Mouse (Mus musculus): ENCODE results near the gene Sec14l4. TPM values are rescaled to one million over a fixed set of nuclear protein-coding genes. Genes with fewer than 3 reads are reported as not detected.

Gene Sec14l4
- polyA plus RNA-seq, 1 experiment from 2014 or later: not detected

- Histone ChIP-seq H3K4me1 (replicated peaks) (peaks cover 35% of the 10 kb centered on the region), H3K36me3 (peaks cover 28% of the 10 kb centered on the region), H3K27ac (peak within 1 kb of the TSS; percentile 94), H3K9me3 (no peaks in the 10 kb centered on the region), H3K4me3 (peak within 1 kb of the TSS; percentile 70), H3K27me3 (ENCODE audit: insufficient read depth, poor library complexity, severe bottlenecking) (no peaks in the 10 kb centered on the region)
- peak; percentile 60 for DNase-seq (ENCODE audit: low spot score)
- 8% methylated on average over 34 of the region's 34 CpGs for WGBS
These were observed 64.2 kb downstream of the Sec14l4 start, which contains the start of gene Mtfp1 for GRCm38 (mm10) chr11:4095171-4096053. Gene Mtfp1, minus strand, starts transcription at chr11:4095445.

DNA sequence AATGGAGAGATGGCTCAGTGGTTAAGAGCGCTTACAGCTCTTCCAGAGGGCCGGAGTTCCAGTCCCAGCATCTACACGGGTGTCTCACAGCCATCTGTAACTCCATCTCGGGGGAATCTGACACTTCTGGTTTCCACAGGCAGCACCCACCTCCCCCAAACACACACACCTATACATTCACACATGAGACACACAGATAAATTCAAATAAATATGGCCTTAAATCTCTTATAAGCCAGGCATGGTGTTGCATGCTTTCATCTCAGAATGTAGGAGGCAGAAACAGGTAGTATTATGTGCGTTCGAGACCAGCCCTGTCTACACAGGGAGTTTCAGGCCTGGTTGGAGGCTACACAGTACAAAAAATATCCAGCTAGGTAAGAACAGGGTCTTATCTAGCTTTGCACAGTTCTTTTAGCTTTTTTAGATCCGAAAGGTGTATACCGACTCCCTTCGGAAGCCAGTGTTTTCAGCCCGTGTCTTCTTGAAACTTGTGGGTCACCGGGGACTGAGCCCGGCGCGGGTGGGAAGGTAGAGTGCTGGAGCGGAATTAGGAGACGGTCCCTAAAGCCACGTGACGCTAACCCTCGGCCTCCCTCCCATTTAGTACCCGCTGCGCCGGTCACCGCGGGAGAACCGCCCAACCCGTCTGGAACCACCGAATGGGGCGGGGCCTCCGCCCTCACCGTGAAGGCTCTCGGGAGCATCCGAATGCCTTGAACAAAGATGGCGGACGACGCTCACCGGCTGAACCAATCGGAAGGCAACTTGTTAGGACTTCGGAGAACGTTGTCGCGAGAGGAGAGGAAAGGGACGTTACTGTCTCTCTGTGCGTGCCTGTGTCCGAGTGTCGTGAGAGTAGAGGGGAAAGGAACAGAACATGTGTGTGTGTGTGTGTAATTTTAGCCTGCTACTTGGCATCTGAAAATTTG is 65.1 kb downstream of the Sec14l4 start:
- Histone ChIP-seq H3K36me3 (peaks cover 20% of the 10 kb centered on the region), H3K27ac (peak overlapping the region; percentile 94), H3K4me1 (replicated peaks) (peaks cover 35% of the 10 kb centered on the region), H3K9me3 (no peaks in the 10 kb centered on the region), H3K27me3 (ENCODE audit: insufficient read depth, poor library complexity, severe bottlenecking) (no peaks in the 10 kb centered on the region), H3K4me3 (peak overlapping the region; percentile 70)
- peak; percentile 98 for DNase-seq (ENCODE audit: low spot score)
- WGBS: 3% methylated on average over 45 of the region's 45 CpGs

DNA sequence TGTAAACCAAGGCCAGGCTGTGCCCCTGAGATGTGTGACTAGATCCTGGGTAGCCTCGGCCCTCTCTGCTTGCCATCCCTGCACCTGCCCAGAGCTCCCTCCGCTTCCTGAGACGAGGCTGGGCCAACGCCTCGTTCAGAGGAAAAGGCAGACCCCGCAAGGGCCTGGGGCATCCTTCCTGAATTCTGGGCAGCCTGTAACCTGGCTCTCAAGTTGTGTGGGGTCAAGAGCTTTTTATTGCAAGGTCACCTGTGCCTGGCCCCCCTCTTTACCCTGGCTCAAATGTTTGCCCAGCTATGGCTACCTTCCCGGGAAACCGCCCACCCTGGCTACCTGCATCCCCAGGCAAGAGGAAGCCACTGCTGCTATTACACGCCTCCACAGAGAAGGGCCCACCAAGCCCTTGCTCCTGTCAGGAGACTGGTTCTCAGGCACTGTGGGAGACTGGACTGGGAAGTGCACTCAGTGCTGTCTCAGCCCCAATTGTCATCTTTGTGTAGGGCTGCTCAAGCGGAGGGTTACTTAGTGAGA is 65.9 kb downstream of the Sec14l4 start:
- DNase-seq (ENCODE audit: low spot score): no peak
- peak overlapping the region; percentile 70 for H3K4me3 ChIP-seq
- H3K36me3 ChIP-seq: peaks cover 11% of the 10 kb centered on the region; the same call in 1 of the 2 replicates
- peak overlapping the region; percentile 94 for H3K27ac ChIP-seq
- no peaks in the 10 kb centered on the region for H3K27me3 ChIP-seq (ENCODE audit: insufficient read depth, poor library complexity, severe bottlenecking)
- no peaks in the 10 kb centered on the region for H3K9me3 ChIP-seq
- 33% methylated on average over 10 of the region's 10 CpGs for WGBS
- peaks cover 35% of the 10 kb centered on the region for H3K4me1 ChIP-seq (replicated peaks)

Other genes starting within 250 kb of the Sec14l4 start
- gene Osbp2, start 167.6 kb upstream of the Sec14l4 start, polyA plus RNA-seq (2016; fragmentation: Nextera tagmentation; extraction: Ambion mirVana): 1.0 and 2.5 TPM in 2 replicates
- gene 4921536K21Rik, start 136.4 kb upstream of the Sec14l4 start, polyA plus RNA-seq (2016; fragmentation: Nextera tagmentation; extraction: Ambion mirVana): 1.2 and 1.8 TPM in 2 replicates
- gene Dusp18, start 136.2 kb upstream of the Sec14l4 start, polyA plus RNA-seq (2016; fragmentation: Nextera tagmentation; extraction: Ambion mirVana): 19.9 and 23.4 TPM in 2 replicates
- 5.4 and 6.8 TPM in 2 replicates for gene Slc35e4, start 116.8 kb upstream of the Sec14l4 start, polyA plus RNA-seq (2016; fragmentation: Nextera tagmentation; extraction: Ambion mirVana)
- gene Tcn2, start 99.3 kb upstream of the Sec14l4 start, polyA plus RNA-seq (2016; fragmentation: Nextera tagmentation; extraction: Ambion mirVana): 31.6 and 34.7 TPM in 2 replicates
- 81.8 and 98.2 TPM in 2 replicates for gene Pes1, start 67.5 kb upstream of the Sec14l4 start, polyA plus RNA-seq (2016; fragmentation: Nextera tagmentation; extraction: Ambion mirVana)
- gene 4930556J24Rik, start 54.7 kb upstream of the Sec14l4 start, polyA plus RNA-seq (2016; fragmentation: Nextera tagmentation; extraction: Ambion mirVana): 0.13 and 0.22 TPM in 2 replicates
- gene Gal3st1, start 47.8 kb upstream of the Sec14l4 start, polyA plus RNA-seq (2016; fragmentation: Nextera tagmentation; extraction: Ambion mirVana): 1.1 and 1.3 TPM in 2 replicates
- gene Sec14l3, start 33.4 kb downstream of the Sec14l4 start, polyA plus RNA-seq (2016; fragmentation: Nextera tagmentation; extraction: Ambion mirVana): not detected in 2 replicates
- gene Mtfp1, start 64.0 kb downstream of the Sec14l4 start, polyA plus RNA-seq (2016; fragmentation: Nextera tagmentation; extraction: Ambion mirVana): 8.7 and 9.9 TPM in 2 replicates
- 2.6 and 3.0 TPM in 2 replicates for gene Sec14l2, start 92.0 kb downstream of the Sec14l4 start, polyA plus RNA-seq (2016; fragmentation: Nextera tagmentation; extraction: Ambion mirVana)
- 22.0 and 25.8 TPM in 2 replicates for gene Rnf215, start 103.7 kb downstream of the Sec14l4 start, polyA plus RNA-seq (2016; fragmentation: Nextera tagmentation; extraction: Ambion mirVana)
- 7.8 and 8.5 TPM in 2 replicates for gene Ccdc157, start 128.8 kb downstream of the Sec14l4 start, polyA plus RNA-seq (2016; fragmentation: Nextera tagmentation; extraction: Ambion mirVana)
- 92.1 and 95.3 TPM in 2 replicates for gene Sf3a1, start 128.9 kb downstream of the Sec14l4 start, polyA plus RNA-seq (2016; fragmentation: Nextera tagmentation; extraction: Ambion mirVana)
- 29.4 and 32.3 TPM in 2 replicates for gene Tbc1d10a, start 155.3 kb downstream of the Sec14l4 start, polyA plus RNA-seq (2016; fragmentation: Nextera tagmentation; extraction: Ambion mirVana)
- 2.7 and 3.6 TPM in 2 replicates for gene Castor1, start 186.8 kb downstream of the Sec14l4 start, polyA plus RNA-seq (2016; fragmentation: Nextera tagmentation; extraction: Ambion mirVana)
- gene Osm, start 205.0 kb downstream of the Sec14l4 start, polyA plus RNA-seq (2016; fragmentation: Nextera tagmentation; extraction: Ambion mirVana): 0.09 TPM in 1 of 2 replicates, not detected in the other
- 0.05 and 0.09 TPM in 2 replicates for gene Lif, start 226.1 kb downstream of the Sec14l4 start, polyA plus RNA-seq (2016; fragmentation: Nextera tagmentation; extraction: Ambion mirVana)